Mouse (Mus musculus): ENCODE measurements around the gene Gm21981. TPM values are rescaled to one million over a fixed set of nuclear protein-coding genes. Genes with fewer than 3 reads are reported as not detected.

The Gm21981 gene
- total RNA-seq, 2 experiments from 2014 or later: 0.24 to 0.47 TPM

- DNase-seq: no peak
- intact Hi-C loops (cut with DNase I; ENCODE audit: low total_unique reads): no loop called here
Observed at GRCm38 (mm10) chr17:47706196-47706595, 11.9 kb upstream of the Gm21981 start.

- intact Hi-C loops (cut with DNase I; ENCODE audit: low total_unique reads): no loop called here
Observed at GRCm38 (mm10) chr17:47704692-47705091, 10.4 kb upstream of the Gm21981 start.

GRCm38 (mm10) chr17:47703556-47703955 is 9.3 kb upstream of the Gm21981 start:
- no peak for DNase-seq
- intact Hi-C loops (cut with DNase I; ENCODE audit: low total_unique reads): no loop called here

More at GRCm38 (mm10) chr17:47704692-47705091, 10.4 kb upstream of the Gm21981 start:
- DNase-seq: no peak

- intact Hi-C loops (cut with DNase I; ENCODE audit: low total_unique reads): no loop called here
- no peak for DNase-seq
Observed at GRCm38 (mm10) chr17:47702548-47703345, 8.5 kb upstream of the Gm21981 start.

- no peak for DNase-seq
- intact Hi-C loops (cut with DNase I; ENCODE audit: low total_unique reads): no loop called here
Observed at GRCm38 (mm10) chr17:47701793-47702192, 7.5 kb upstream of the Gm21981 start.

GRCm38 (mm10) chr17:47699055-47699454 is 4.8 kb upstream of the Gm21981 start:
- intact Hi-C loops (cut with DNase I; ENCODE audit: low total_unique reads): no loop called here
- no peak for DNase-seq

- intact Hi-C loops (cut with DNase I; ENCODE audit: low total_unique reads): no loop called here
Observed at GRCm38 (mm10) chr17:47698156-47698555, 3.9 kb upstream of the Gm21981 start.

GRCm38 (mm10) chr17:47695337-47695710 is 1.1 kb upstream of the Gm21981 start:
- DNase-seq: no peak
- intact Hi-C loops (cut with DNase I; ENCODE audit: low total_unique reads): no loop called here

More at GRCm38 (mm10) chr17:47698156-47698555, 3.9 kb upstream of the Gm21981 start:
- no peak for DNase-seq

GRCm38 (mm10) chr17:47694503-47695336 is 465 bp upstream of the Gm21981 start, which contains the start of gene Prickle4:
Prickle4 (minus strand) TSS chr17:47694736.
- intact Hi-C loops (cut with DNase I; ENCODE audit: low total_unique reads): loop anchor here (5.0 kb wide), 1 partner anchor 77 kb away; no protein-coding TSS in a partner anchor
- peak; percentile 98 for DNase-seq

- no peak for DNase-seq
- intact Hi-C loops (cut with DNase I; ENCODE audit: low total_unique reads): loop anchor here (5.0 kb wide), 1 partner anchor 77 kb away; no protein-coding TSS in a partner anchor
Observed at GRCm38 (mm10) chr17:47693671-47694441, 399 bp downstream of the Gm21981 start.

- intact Hi-C loops (cut with DNase I; ENCODE audit: low total_unique reads): loop anchor here (5.0 kb wide), 1 partner anchor 74 kb away; no protein-coding TSS in a partner anchor
- DNase-seq: no peak
Observed at GRCm38 (mm10) chr17:47691650-47692049, 2.6 kb downstream of the Gm21981 start.

GRCm38 (mm10) chr17:47689894-47690293 is 4.4 kb downstream of the Gm21981 start:
- DNase-seq: no peak
- intact Hi-C loops (cut with DNase I; ENCODE audit: low total_unique reads): loop anchor here (5.0 kb wide), 1 partner anchor 73 kb away; no protein-coding TSS in a partner anchor

- intact Hi-C loops (cut with DNase I; ENCODE audit: low total_unique reads): no loop called here
- DNase-seq: peak; percentile 76
Observed at GRCm38 (mm10) chr17:47688608-47689575, 5.4 kb downstream of the Gm21981 start, which contains the start of gene Frs3. Frs3 (plus strand) TSS chr17:47689030.

- DNase-seq: no peak
- intact Hi-C loops (cut with DNase I; ENCODE audit: low total_unique reads): no loop called here
Observed at GRCm38 (mm10) chr17:47688344-47688607, 6.0 kb downstream of the Gm21981 start, which contains the start of gene Tomm6. Tomm6 (minus strand) TSS chr17:47688386.

- DNase-seq: peak; percentile 95
- intact Hi-C loops (cut with DNase I; ENCODE audit: low total_unique reads): no loop called here
Observed at GRCm38 (mm10) chr17:47687409-47688343, 6.6 kb downstream of the Gm21981 start.

GRCm38 (mm10) chr17:47682836-47683235 is 11.4 kb downstream of the Gm21981 start:
- intact Hi-C loops (cut with DNase I; ENCODE audit: low total_unique reads): no loop called here
- DNase-seq: no peak

GRCm38 (mm10) chr17:47678702-47679101 is 15.6 kb downstream of the Gm21981 start:
- DNase-seq: no peak
- intact Hi-C loops (cut with DNase I; ENCODE audit: low total_unique reads): loop anchor here (10.0 kb wide), 2 partner anchors 64 to 164 kb away; partner anchors contain the start of genes Bysl, Gm20517 and Med20

All from gastrocnemius, postnatal 14 days (tissue).